Mouse (Mus musculus): ENCODE data around the gene Creb3l2.

Gene Creb3l2

GRCm38 (mm10) chr6:37441251-37442011 lies 515 bp downstream of the Creb3l2 start:
- DNase-seq (ENCODE audit: low spot score in 2 of 2): no peak

DNA sequence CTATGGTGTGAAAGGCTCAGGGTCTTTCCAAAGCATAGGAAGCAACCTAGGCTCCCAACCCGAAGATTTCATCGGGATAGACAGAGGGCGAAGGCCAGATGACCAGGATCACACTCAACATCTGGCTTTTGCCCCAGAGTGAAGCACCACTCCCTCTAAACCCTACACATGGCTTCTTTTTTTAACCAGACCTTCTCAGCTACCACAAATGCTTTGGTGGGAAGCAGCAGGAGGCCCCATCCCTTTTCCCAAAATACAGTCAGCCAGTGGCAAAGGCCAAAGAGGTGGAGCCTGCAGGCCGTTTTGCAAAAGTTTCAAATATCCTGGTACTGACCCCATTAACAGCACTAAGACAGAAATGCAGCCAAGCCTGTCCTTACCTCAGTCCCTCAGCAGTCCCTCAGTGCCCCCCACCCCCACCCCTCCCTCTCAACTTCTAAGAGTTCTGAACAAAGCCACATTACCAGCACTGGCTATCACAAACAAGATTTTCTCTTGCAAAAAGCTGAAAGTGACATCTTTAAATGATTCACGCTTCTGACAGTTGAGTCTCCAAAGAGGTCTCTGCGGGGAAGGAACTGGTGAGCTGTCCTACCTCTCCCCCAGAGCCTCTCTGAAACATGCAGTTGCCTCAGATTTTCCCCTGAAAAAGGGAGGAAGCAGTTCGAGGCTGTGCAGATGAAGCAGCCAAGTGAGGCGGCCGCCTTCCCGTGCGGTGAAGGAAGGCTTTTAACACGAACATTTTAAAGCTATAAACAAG lies 1.3 kb downstream of the Creb3l2 start:
- DNase-seq (ENCODE audit: low spot score in 2 of 2): no peak

DNA sequence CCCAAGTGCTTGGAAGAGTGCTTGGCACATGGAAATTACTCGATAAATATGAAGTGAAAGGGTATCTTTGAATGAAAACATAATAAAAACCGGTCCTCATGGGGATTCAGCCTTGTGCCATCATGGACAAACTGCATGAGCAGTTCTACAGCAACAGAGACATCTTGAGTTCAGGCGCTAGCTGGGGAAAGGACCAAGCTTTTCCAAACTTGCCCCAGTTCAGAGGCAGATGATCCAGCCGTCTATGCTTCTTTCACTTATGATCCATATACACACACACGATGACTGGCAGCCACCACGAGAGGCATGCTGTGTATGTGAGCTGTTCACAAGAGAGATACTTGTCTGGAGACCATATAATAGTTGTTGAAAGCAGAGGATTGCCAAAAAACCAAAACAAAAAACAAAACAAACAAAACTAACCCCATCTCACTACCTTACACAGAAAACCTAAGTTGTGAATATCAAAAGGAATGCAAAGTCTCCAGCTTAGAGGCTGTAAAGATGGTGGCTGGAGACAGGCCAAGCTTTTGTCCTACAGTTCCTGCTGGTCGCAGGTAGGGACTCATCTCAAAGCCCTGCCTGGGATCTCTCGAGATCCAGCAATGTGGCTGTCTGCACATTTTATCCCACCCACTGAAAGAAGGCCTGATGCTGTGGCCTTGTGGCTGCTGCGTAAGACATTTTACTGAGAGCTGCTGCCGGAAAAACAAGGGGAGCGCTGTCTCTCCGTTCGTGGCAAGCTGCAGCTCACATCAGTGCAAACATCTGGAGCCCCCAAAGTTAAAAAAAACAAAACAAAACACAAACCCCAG lies 2.1 kb downstream of the Creb3l2 start:
- DNase-seq (ENCODE audit: low spot score in 2 of 2): no peak

- DNase-seq (ENCODE audit: low spot score in 2 of 2): no peak
Measured at GRCm38 (mm10) chr6:37438510-37438909, 3.4 kb downstream of the Creb3l2 start.

GRCm38 (mm10) chr6:37437086-37437485 lies 4.9 kb downstream of the Creb3l2 start:
- DNase-seq (ENCODE audit: low spot score in 2 of 2): no peak

- DNase-seq (ENCODE audit: low spot score in 2 of 2): no peak
Measured at GRCm38 (mm10) chr6:37435391-37435790, 6.6 kb downstream of the Creb3l2 start.

- DNase-seq (ENCODE audit: low spot score in 2 of 2): no peak
Measured at GRCm38 (mm10) chr6:37429849-37430470, 12.0 kb downstream of the Creb3l2 start.

- no peak for DNase-seq (ENCODE audit: low spot score in 2 of 2)
Measured at GRCm38 (mm10) chr6:37428947-37429346, 13.0 kb downstream of the Creb3l2 start.

DNA sequence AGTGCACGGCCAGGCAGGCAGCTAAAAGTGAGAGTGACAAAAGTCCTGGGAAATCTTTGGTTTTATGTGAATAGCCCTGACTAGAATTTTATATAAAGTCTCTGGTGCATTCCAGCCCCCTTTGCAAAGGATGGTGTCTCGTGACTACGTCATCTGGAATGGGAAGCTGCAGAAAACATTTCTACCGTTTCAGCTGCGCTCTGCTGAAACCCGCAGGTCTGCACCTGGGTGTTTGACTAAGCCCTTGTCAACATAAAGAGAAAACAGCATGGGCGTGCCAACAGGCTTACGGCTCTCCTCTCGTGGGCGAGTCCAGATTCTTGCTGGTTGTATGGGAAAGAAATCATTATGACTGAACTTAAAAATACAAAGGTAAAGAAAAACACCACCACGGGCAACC lies 13.9 kb downstream of the Creb3l2 start:
- no peak for DNase-seq (ENCODE audit: low spot score in 2 of 2)

DNA sequence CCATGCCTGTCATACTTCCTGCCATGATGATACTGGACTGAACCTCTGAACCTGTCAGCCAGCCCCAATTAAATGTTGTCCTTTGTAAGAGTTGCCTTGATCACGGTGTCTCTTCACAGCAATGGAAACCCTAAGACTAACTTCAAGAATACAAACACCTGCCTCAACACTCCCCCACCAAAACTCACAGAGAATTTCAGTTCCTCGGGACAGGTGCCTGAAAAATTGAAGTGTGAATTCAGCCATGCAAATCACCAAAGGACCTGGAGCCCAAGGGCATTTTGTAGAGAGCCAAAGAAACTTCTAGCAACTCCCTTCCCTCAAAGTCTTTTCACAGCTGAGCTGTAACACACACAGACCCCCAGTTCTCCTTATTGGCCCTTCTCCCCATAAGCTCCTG lies 15.3 kb downstream of the Creb3l2 start:
- no peak for DNase-seq (ENCODE audit: low spot score in 2 of 2)

DNA sequence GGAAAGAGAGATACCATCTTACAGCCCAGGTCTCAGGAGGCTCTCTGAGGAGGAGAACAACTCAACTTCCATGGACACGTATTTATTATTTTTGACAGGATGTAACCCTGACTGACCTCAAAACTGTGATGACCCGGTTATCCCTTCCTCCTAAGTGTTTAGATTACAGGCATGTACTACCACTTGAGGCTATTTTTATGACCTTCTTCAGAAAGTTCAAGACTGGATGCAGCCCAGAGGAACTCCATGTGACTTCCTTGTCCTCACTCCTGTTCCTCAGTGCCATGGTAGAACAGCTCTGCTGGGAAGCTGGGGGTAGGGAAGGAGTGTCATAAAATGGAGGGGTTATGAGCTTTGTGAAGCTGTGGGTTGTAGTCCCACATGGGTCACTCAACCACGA lies 16.1 kb downstream of the Creb3l2 start:
- DNase-seq (ENCODE audit: low spot score in 2 of 2): no peak

- DNase-seq (ENCODE audit: low spot score in 2 of 2): no peak
Measured at GRCm38 (mm10) chr6:37425075-37425474, 16.9 kb downstream of the Creb3l2 start.

DNA sequence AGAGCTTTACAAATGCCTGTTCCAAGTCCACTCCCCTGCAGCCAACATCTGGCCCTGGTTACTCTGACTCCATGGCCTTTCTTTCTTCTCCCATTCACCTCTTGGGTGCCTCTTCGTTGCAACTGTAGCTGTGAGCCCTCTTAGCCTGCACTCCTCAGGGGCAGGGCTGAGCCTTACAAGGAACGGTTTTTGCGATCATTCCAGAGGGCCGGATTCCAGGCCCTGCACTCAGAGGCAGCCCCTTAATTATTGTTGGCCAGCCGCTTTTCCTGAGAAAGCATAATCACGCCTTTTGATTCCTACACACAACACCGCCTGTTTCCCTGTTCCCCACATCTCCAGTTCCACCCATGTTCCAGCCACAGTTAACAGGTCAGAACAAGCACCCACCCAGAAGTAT lies 17.6 kb downstream of the Creb3l2 start:
- no peak for DNase-seq (ENCODE audit: low spot score in 2 of 2)

DNA sequence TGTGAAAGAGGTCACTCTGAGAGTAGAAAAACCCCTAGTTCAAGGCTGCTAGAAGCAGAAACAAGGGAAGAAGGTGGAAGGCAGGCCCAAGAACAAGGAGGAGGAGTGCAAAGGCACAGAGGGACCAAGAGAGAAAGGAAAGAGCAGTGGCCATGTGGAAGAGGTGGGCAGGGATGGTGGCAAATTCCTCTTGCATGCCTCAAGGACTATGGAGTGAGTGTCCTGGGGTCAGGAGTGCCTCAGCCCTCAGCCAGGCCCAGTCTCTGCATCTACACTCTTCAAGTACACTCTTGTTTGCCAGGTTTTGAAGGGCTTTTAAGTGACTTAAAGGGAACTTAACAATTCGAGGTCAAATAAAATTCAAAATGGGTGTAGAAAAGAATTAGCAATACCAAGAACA lies 18.6 kb downstream of the Creb3l2 start:
- no peak for DNase-seq (ENCODE audit: low spot score in 2 of 2)

- no peak for DNase-seq (ENCODE audit: low spot score in 2 of 2)
Measured at GRCm38 (mm10) chr6:37421124-37421523, 20.8 kb downstream of the Creb3l2 start.

GRCm38 (mm10) chr6:37419445-37419941 lies 22.5 kb downstream of the Creb3l2 start:
- no peak for DNase-seq (ENCODE audit: low spot score in 2 of 2)

DNA sequence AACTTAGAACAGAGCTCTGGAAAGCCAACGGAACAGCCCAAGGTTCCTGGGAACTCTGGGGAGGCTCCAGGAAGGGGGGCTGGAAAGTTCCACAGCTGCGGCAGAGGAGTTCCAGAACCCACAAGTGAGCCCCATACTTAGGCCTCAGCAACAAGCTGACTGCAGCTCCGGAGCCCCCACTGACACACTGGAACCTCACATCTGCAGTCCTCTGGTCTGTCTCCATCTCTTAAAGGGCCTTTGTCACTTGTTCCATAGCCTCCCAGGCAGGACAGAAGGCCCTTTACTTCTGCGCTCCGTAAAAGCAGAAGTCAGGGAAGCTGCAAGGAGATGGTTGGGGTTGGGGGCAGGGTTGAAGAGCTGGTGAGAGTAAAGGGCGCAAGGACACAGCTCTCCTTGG lies 23.0 kb downstream of the Creb3l2 start:
- DNase-seq (ENCODE audit: low spot score in 2 of 2): no peak

- DNase-seq (ENCODE audit: low spot score in 2 of 2): no peak
Measured at GRCm38 (mm10) chr6:37416743-37417142, 25.2 kb downstream of the Creb3l2 start.

DNA sequence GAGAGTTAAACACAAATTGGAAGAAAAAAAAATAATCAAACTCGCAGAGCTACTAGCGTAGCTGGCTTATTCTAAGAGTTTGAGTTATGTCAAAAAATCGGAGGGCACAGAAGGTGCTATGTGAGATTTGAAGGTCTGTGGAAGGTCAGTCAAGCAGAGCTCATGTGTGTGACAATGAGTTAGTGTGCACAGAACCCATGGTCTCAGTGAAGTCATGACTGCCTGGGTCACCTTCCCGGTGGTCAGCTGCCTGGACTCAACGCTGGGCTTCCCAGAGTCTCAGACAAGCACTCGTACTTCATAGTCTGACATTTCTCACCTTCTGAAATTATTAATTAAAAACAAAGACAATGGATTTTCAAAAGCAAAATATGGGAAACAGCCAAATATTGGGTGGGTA lies 26.4 kb downstream of the Creb3l2 start:
- DNase-seq (ENCODE audit: low spot score in 2 of 2): no peak

DNA sequence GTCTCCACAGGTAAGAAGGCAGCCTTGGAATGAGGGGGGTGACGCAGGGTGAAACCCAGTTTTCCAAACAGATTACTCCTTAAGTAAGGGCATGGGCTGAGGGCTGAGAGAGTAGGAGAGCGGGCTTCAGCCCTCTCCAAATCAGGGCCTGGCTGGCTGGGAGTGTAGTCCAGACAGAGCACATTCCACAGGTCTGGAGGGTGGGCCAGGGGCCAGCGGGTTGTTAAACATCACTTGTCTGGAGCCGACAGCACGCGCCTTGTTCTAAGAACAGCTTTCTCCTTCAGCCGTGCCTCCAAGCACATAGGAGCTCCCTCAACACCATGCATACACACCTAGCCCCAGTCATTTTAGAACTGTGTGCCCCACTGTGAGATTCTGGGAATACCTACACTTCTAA lies 26.9 kb downstream of the Creb3l2 start:
- no peak for DNase-seq (ENCODE audit: low spot score in 2 of 2)

DNA sequence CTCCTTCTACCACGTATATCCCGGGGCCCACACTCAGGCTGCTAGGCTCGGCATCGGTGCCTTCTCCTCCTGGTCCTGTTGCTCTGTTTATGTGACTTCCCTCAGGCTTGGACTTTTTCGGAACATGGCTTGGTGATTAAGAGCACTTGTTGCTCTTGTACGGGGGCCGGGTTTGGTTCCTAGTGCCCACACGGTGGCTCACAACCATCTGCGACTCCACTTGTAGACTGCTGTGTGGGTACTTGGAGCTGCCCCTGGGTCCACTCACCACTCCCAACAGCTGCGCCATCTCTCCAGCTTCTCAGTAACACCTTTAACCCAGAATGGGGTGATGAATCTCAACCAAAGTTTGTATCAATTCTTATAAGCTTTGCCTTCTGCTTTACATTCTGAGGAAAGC lies 27.4 kb downstream of the Creb3l2 start:
- DNase-seq (ENCODE audit: low spot score in 2 of 2): no peak

DNA sequence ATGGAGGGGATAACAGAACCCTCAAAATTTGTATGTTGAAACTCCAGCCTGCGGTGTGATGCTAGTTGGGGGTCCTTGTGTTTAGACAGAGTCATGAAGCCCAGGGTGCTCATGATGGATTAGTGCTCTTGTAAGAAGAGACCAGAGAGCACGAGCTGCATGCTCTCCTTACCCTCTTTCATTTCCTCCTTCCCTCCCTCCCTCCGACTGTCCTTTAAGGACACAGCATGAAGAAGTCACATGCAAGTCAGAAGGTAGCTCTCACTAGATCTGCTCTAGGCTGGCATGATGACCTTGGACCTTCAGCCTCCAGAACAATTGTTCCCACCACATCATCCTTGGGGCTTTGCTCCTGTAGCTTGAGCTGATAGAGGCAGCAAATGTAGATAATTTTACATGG lies 30.2 kb downstream of the Creb3l2 start:
- DNase-seq (ENCODE audit: low spot score in 2 of 2): no peak

Measured in urinary bladder, postnatal 36 days (tissue).